Mouse (Mus musculus): ENCODE data around the gene Polr2l.
A peak's percentile ranks its signal among the peaks of the same experiment; 100 is the strongest.

DNA sequence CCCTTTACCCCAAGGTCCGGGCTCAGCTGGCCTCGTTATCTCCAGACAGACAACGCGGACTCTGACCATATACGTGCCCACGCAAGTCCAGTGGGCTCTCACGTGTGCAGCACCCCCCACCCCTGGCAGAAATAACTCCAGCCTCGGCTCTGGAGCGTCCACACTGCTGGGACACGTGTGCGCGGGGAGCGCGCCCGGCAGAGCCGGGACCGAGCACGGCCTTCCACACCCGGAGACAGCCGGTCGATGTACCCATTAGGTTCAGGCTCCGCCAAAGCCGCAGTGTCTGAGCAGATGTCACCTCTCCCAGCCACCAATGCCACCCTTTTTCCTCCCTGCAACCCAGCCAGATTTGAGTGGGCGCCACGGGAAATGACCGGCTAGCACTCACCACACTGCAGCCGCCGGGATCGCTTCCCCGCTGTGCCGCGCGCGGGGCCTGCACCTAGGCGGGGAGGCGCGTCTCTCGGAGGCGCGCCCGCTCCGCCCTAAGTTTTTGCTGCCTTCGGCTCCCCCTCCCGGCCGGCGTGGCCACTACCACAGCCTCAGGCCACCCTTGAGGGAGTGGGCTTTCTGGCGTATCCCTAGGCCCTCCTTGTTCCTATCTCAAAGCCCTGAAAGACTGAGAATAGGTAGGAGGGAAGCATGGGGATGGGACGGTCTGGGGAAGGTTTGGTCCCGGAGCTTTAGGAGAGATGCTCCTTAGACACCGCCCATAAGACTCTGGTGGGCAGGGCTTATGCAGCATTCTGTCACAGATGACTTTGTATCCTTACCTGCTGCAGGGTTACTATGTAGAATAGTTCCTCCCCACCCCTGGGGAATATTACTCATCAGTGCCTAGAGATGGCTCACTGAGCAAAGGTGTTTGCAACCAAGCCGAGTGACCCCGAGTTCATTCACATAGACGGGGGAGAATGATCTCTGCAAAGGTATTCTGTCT lies 37.5 kb downstream of the Polr2l start, which contains the start of gene Slc25a22:
- TF ChIP-seq CTCF (IDR thresholded peaks at IDR 0.05) (peak; percentile 83), EP300 (IDR thresholded peaks at IDR 0.05) (no peak)
